ENCODE assay signal across 16 mouse cellular contexts in the genomic region with DNA sequence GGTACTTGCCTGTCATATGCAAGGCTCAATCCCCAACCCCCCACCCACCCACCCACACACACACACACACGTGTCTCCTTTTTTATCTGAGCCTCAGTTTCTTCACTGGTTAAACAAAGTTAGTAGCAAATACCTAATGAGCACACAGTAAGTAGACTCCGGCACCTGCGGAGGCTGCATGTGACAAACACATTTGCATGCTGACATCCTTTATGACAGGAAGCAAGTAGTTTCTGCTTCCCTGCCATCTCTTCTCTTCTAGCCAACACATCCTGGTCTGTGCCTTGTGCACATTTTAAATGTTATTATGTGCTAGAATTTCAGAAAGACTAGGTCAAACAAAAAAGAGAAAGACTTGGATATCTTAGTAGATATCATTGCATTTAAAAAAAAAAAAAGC.
"Had no signal": no experiment of that assay in that cellular context is flagged by ENCODE, and none has a peak within 500 bp of the region (broad histone marks: within the 10 kb centered on the region; RNA-seq: fewer than 3 reads in every experiment).

No protein-coding gene starts in this region.

- H3K4me2 ChIP-seq: neural tube, embryonic 12.5 days; neural tube, embryonic 13.5 days; neural tube, embryonic 15.5 days; stomach, embryonic 15.5 days had no signal

- H3K36me3 ChIP-seq: neural tube, embryonic 12.5 days; neural tube, embryonic 13.5 days; neural tube, embryonic 15.5 days; stomach, embryonic 15.5 days had no signal

- H3K4me3 ChIP-seq: neural tube, embryonic 12.5 days; neural tube, embryonic 13.5 days; neural tube, embryonic 15.5 days; stomach, embryonic 15.5 days had no signal

- H3K9me3 ChIP-seq: neural tube, embryonic 12.5 days; neural tube, embryonic 13.5 days; neural tube, embryonic 15.5 days; stomach, embryonic 15.5 days had no signal

- H3K27me3 ChIP-seq: neural tube, embryonic 12.5 days; neural tube, embryonic 13.5 days; neural tube, embryonic 15.5 days; stomach, embryonic 15.5 days had no signal

- H3K4me1 ChIP-seq: neural tube, embryonic 12.5 days had no signal

- H3K9ac ChIP-seq: neural tube, embryonic 12.5 days; neural tube, embryonic 13.5 days; neural tube, embryonic 15.5 days; stomach, embryonic 15.5 days had no signal

- DNase-seq: right cerebral cortex, adult 18-20 months; right cerebral cortex, postnatal 14 days; right cerebral cortex, postnatal 25 days; right cerebral cortex, postnatal 4 days; spleen, adult 18-20 months; thymus, adult 18-20 months; thymus, adult 2 months; thymus, postnatal 14 days; thymus, postnatal 25 days; thymus, postnatal 36 days; thymus, postnatal 4 days had no signal

- H3K27ac ChIP-seq: neural tube, embryonic 12.5 days; neural tube, embryonic 13.5 days; neural tube, embryonic 15.5 days; stomach, embryonic 15.5 days; stomach, postnatal 0 days had no signal
